Mouse (Mus musculus): ENCODE results near the gene Tedc1. TPM values are rescaled to one million over a fixed set of nuclear protein-coding genes. Genes with fewer than 3 reads are reported as not detected.

Gene Tedc1
- polyA plus RNA-seq, 1 experiment from 2014 or later: 6.8 TPM

GRCm38 (mm10) chr12:113133260-113133659 is 23.0 kb upstream of the Tedc1 start:
- H3K9me3 ChIP-seq (ENCODE audit: control insufficient read depth): no peaks in the 10 kb centered on the region
- H3K36me3 ChIP-seq (ENCODE audit: control insufficient read depth, insufficient read depth): peaks cover 98% of the 10 kb centered on the region
- WGBS: 88% methylated on average over 9 of the region's 9 CpGs
- no peak overlapping the region for H3K4me2 ChIP-seq (replicated peaks; ENCODE audit: low read depth)
- no peak overlapping the region for H3K4me3 ChIP-seq (ENCODE audit: low read depth, low read length)
- H3K27ac ChIP-seq (ENCODE audit: low read depth, low read length): no peak overlapping the region
- ATAC-seq: no peak
- H3K9ac ChIP-seq (ENCODE audit: low read depth, low read length): no peak overlapping the region
- no peaks in the 10 kb centered on the region for H3K4me1 ChIP-seq (replicated peaks; ENCODE audit: control insufficient read depth, insufficient read depth, low read length)
- H3K27me3 ChIP-seq (replicated peaks; ENCODE audit: control insufficient read depth, insufficient read depth, low read length): no peaks in the 10 kb centered on the region
- TF ChIP-seq CTCF (IDR thresholded peaks at IDR 0.05; ENCODE audit: low read depth): no peak

- Histone ChIP-seq H3K9me3 (ENCODE audit: control insufficient read depth) (no peaks in the 10 kb centered on the region), H3K4me3 (ENCODE audit: low read depth, low read length) (no peak overlapping the region), H3K36me3 (ENCODE audit: control insufficient read depth, insufficient read depth) (peaks cover 92% of the 10 kb centered on the region), H3K4me2 (replicated peaks; ENCODE audit: low read depth) (no peak overlapping the region), H3K4me1 (replicated peaks; ENCODE audit: control insufficient read depth, insufficient read depth, low read length) (no peaks in the 10 kb centered on the region), H3K9ac (ENCODE audit: low read depth, low read length) (no peak overlapping the region), H3K27ac (ENCODE audit: low read depth, low read length) (no peak overlapping the region), H3K27me3 (replicated peaks; ENCODE audit: control insufficient read depth, insufficient read depth, low read length) (no peaks in the 10 kb centered on the region)
- no peak for TF ChIP-seq CTCF (IDR thresholded peaks at IDR 0.05; ENCODE audit: low read depth)
- no peak for ATAC-seq
- WGBS: 61% methylated on average over 5 of the region's 5 CpGs
These were observed 22.3 kb upstream of the Tedc1 start for GRCm38 (mm10) chr12:113133861-113134403.

GRCm38 (mm10) chr12:113134502-113134901 is 21.7 kb upstream of the Tedc1 start:
- H3K4me1 ChIP-seq (replicated peaks; ENCODE audit: control insufficient read depth, insufficient read depth, low read length): no peaks in the 10 kb centered on the region
- 88% methylated on average over 4 of the region's 4 CpGs for WGBS
- H3K36me3 ChIP-seq (ENCODE audit: control insufficient read depth, insufficient read depth): peaks cover 86% of the 10 kb centered on the region
- no peak for TF ChIP-seq CTCF (IDR thresholded peaks at IDR 0.05; ENCODE audit: low read depth)
- H3K4me3 ChIP-seq (ENCODE audit: low read depth, low read length): no peak overlapping the region
- no peaks in the 10 kb centered on the region for H3K27me3 ChIP-seq (replicated peaks; ENCODE audit: control insufficient read depth, insufficient read depth, low read length)
- ATAC-seq: no peak
- no peak overlapping the region for H3K27ac ChIP-seq (ENCODE audit: low read depth, low read length)
- H3K4me2 ChIP-seq (replicated peaks; ENCODE audit: low read depth): no peak overlapping the region
- H3K9me3 ChIP-seq (ENCODE audit: control insufficient read depth): no peaks in the 10 kb centered on the region
- H3K9ac ChIP-seq (ENCODE audit: low read depth, low read length): no peak overlapping the region

- H3K9ac ChIP-seq (ENCODE audit: low read depth, low read length): no peak overlapping the region
- TF ChIP-seq CTCF (IDR thresholded peaks at IDR 0.05; ENCODE audit: low read depth): no peak
- H3K27ac ChIP-seq (ENCODE audit: low read depth, low read length): no peak overlapping the region
- peaks cover 77% of the 10 kb centered on the region for H3K36me3 ChIP-seq (ENCODE audit: control insufficient read depth, insufficient read depth)
- ATAC-seq: no peak
- H3K4me3 ChIP-seq (ENCODE audit: low read depth, low read length): no peak overlapping the region
- 87% methylated on average over 7 of the region's 7 CpGs for WGBS
- peaks cover 2% of the 10 kb centered on the region; the same call in 1 of the 2 replicates for H3K27me3 ChIP-seq (replicated peaks; ENCODE audit: control insufficient read depth, insufficient read depth, low read length)
- H3K9me3 ChIP-seq (ENCODE audit: control insufficient read depth): no peaks in the 10 kb centered on the region
- H3K4me2 ChIP-seq (replicated peaks; ENCODE audit: low read depth): no peak overlapping the region
- H3K4me1 ChIP-seq (replicated peaks; ENCODE audit: control insufficient read depth, insufficient read depth, low read length): 0 out of 2 replicates have a peak, but pooled peaks cover 4% of the 10 kb centered on the region
These were observed 20.8 kb upstream of the Tedc1 start for GRCm38 (mm10) chr12:113135401-113135800.

- no peaks in the 10 kb centered on the region for H3K9me3 ChIP-seq (ENCODE audit: control insufficient read depth)
- no peak for ATAC-seq
- no peak overlapping the region for H3K4me3 ChIP-seq (ENCODE audit: low read depth, low read length)
- WGBS: 78% methylated on average over 17 of the region's 17 CpGs
- no peak overlapping the region for H3K9ac ChIP-seq (ENCODE audit: low read depth, low read length)
- H3K4me2 ChIP-seq (replicated peaks; ENCODE audit: low read depth): no peak overlapping the region
- no peak overlapping the region for H3K27ac ChIP-seq (ENCODE audit: low read depth, low read length)
- H3K36me3 ChIP-seq (ENCODE audit: control insufficient read depth, insufficient read depth): peaks cover 65% of the 10 kb centered on the region
- TF ChIP-seq CTCF (IDR thresholded peaks at IDR 0.05; ENCODE audit: low read depth): peak; percentile 30
- peaks cover 13% of the 10 kb centered on the region for H3K27me3 ChIP-seq (replicated peaks; ENCODE audit: control insufficient read depth, insufficient read depth, low read length)
- H3K4me1 ChIP-seq (replicated peaks; ENCODE audit: control insufficient read depth, insufficient read depth, low read length): 0 out of 2 replicates have a peak, but pooled peaks cover 4% of the 10 kb centered on the region
These were observed 19.7 kb upstream of the Tedc1 start for GRCm38 (mm10) chr12:113136492-113137020.

GRCm38 (mm10) chr12:113137260-113138213 is 18.7 kb upstream of the Tedc1 start:
- no peak for TF ChIP-seq CTCF (IDR thresholded peaks at IDR 0.05; ENCODE audit: low read depth)
- no peak overlapping the region for H3K27ac ChIP-seq (ENCODE audit: low read depth, low read length)
- H3K9ac ChIP-seq (ENCODE audit: low read depth, low read length): no peak overlapping the region
- H3K4me1 ChIP-seq (replicated peaks; ENCODE audit: control insufficient read depth, insufficient read depth, low read length): 0 out of 2 replicates have a peak, but pooled peaks cover 4% of the 10 kb centered on the region
- H3K36me3 ChIP-seq (ENCODE audit: control insufficient read depth, insufficient read depth): peaks cover 55% of the 10 kb centered on the region
- H3K27me3 ChIP-seq (replicated peaks; ENCODE audit: control insufficient read depth, insufficient read depth, low read length): peaks cover 21% of the 10 kb centered on the region
- no peak for ATAC-seq
- WGBS: 88% methylated on average over 18 of the region's 18 CpGs
- H3K4me2 ChIP-seq (replicated peaks; ENCODE audit: low read depth): no peak overlapping the region
- H3K9me3 ChIP-seq (ENCODE audit: control insufficient read depth): no peaks in the 10 kb centered on the region
- H3K4me3 ChIP-seq (ENCODE audit: low read depth, low read length): no peak overlapping the region
